Mouse (Mus musculus) liver, embryonic 11.5 days (tissue): Measurements from ENCODE around the gene AC153137.1. TPM values are rescaled to one million over a fixed set of nuclear protein-coding genes. Genes with fewer than 3 reads are reported as not detected.

ENCODE experiments used
- ATAC-seq: fragments of 200-750 bp; cut with Nextera tagmentation; replicated peaks from 2 replicates; pipeline ENCODE4 v1.8.0; 2017; ENCODE audit warnings: moderate number of reproducible peaks, mild to moderate bottlenecking, moderate TSS enrichment, moderate library complexity; ENCODE audit not compliant: low FRiP score
- DNase-seq: peaks from one replicate; pipeline ENCODE4 v3.0.0-alpha.2; 2017; ENCODE audit warnings: low spot score
- H3K27ac ChIP-seq: fragments of 300-500 bp; sonication (generic); 2 replicates; pipeline ENCODE4 v1.5.1; 2014; ENCODE audit warnings: mild to moderate bottlenecking, low read depth, low read length, control low read depth
- H3K27me3 ChIP-seq: fragments of 300-500 bp; sonication (generic); replicated peaks from 2 replicates; pipeline ENCODE4 v1.6.1; 2014; ENCODE audit warnings: low read length, mixed read lengths; ENCODE audit not compliant: control insufficient read depth, insufficient read depth
- H3K36me3 ChIP-seq: fragments of 300-500 bp; sonication (generic); 2 replicates; pipeline ENCODE4 v1.6.1; 2014; ENCODE audit warnings: mild to moderate bottlenecking, low read length, moderate library complexity, mixed read lengths; ENCODE audit not compliant: control insufficient read depth, insufficient read depth
- H3K4me1 ChIP-seq: fragments of 300-500 bp; sonication (generic); replicated peaks from 2 replicates; pipeline ENCODE4 v1.6.1; 2014; ENCODE audit warnings: low read length, mixed read lengths; ENCODE audit not compliant: control insufficient read depth, insufficient read depth
- H3K4me2 ChIP-seq: fragments of 300-500 bp; sonication (generic); 2 replicates; pipeline ENCODE4 v1.6.1; 2014; ENCODE audit warnings: mild to moderate bottlenecking, control low read depth, moderate library complexity
- H3K4me3 ChIP-seq: fragments of 300-500 bp; sonication (generic); 2 replicates; pipeline ENCODE4 v1.5.1; 2014; ENCODE audit warnings: low read depth, low read length, control low read depth
- H3K9ac ChIP-seq: fragments of 300-500 bp; sonication (generic); 2 replicates; pipeline ENCODE4 v1.6.1; 2014; ENCODE audit warnings: low read depth, low read length, control low read depth
- H3K9me3 ChIP-seq: fragments of 300-500 bp; sonication (generic); 2 replicates; pipeline ENCODE4 v1.6.1; 2016; ENCODE audit warnings: low read length, inconsistent platforms, mixed read lengths; ENCODE audit not compliant: control insufficient read depth
- WGBS: fragments of 180-500 bp; shearing (Covaris S2); extraction: QIAGEN DNeasy Blood & Tissue Kit; methylation state at CpG from one replicate; pipeline ENCODE4 v1.1.7; 2014; 5-methylcytosine and 5-hydroxymethylcytosine counted together
- polyA plus RNA-seq: library from polyadenylated mRNA; unstranded; fragments of >200 nt; fragmentation: Nextera tagmentation; extraction: Ambion mirVana; gene quantifications from 2 replicates; pipeline ENCODE4 v1.2.1, GENCODE M21; 2014

Gene AC153137.1
- polyA plus RNA-seq, 1 experiment from 2014 or later = not detected

DNA sequence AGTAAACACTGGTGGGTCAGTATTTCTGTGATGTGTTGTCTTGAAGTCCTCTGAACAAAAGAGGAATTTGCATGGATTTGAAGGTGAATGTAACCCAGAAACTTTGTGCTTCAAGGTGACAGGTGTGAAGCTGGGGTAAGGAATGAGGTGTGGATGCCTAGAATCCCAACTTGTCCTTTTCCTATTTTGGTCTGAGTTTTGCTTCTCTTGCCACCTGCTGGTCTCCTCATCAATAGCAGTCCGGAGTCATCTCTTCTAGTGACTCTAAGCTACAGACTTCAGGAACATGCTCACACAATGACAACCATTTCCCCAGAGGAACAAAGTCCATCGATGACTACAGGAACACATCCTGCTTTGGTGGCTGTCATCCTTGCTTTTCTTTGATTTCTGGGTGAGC is 46.9 kb downstream of the AC153137.1 start:
- no peak overlapping the region for H3K4me2 ChIP-seq
- DNase-seq = no peak
- H3K4me1 ChIP-seq = no peaks in the 10 kb centered on the region
- H3K9me3 ChIP-seq = no peaks in the 10 kb centered on the region
- no peak overlapping the region for H3K9ac ChIP-seq
- H3K27me3 ChIP-seq = no peaks in the 10 kb centered on the region
- WGBS = 61% methylated on average over 2 of the region's 2 CpGs
- no peak overlapping the region for H3K4me3 ChIP-seq
- no peak for ATAC-seq
- H3K27ac ChIP-seq = no peak overlapping the region
- no peaks in the 10 kb centered on the region for H3K36me3 ChIP-seq

DNA sequence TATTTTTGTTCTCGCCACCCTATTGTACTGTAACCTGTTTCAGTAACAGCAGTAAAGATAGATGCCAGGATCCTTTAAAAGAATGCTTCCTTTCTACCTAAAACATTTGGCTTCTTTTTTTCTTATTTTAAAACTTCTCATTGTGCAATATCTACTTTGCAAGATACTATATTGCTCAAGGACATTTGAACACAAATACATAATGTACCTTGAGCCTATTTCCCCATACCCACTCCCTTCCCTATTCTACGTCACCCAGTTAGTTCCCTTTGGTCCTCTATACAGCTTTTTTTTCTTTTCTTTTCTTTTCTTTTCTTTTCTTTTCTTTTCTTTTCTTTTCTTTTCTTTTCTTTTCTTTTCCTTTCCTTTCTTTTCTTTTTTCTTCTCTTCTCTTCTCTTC is 47.6 kb downstream of the AC153137.1 start:
- H3K27ac ChIP-seq = no peak overlapping the region
- DNase-seq (no peak), ATAC-seq (no peak)
- H3K9ac ChIP-seq = no peak overlapping the region
- 80% methylated on average over 2 of the region's 2 CpGs for WGBS
- no peak overlapping the region for H3K4me3 ChIP-seq
- no peaks in the 10 kb centered on the region for H3K27me3 ChIP-seq
- H3K9me3 ChIP-seq = no peaks in the 10 kb centered on the region
- no peaks in the 10 kb centered on the region for H3K4me1 ChIP-seq
- no peak overlapping the region for H3K4me2 ChIP-seq
- no peaks in the 10 kb centered on the region for H3K36me3 ChIP-seq

Other genes with a start within 250 kb of the AC153137.1 start
- gene Phf3, start 104.0 kb downstream of the AC153137.1 start, polyA plus RNA-seq = 27.0 and 30.6 TPM in 2 replicates
- not detected in 2 replicates for gene Lgsn, start 198.4 kb upstream of the AC153137.1 start, polyA plus RNA-seq
- not detected in 2 replicates for gene 4931428L18Rik, start 244.7 kb upstream of the AC153137.1 start, polyA plus RNA-seq
- gene Pih1d3, start 244.9 kb upstream of the AC153137.1 start, polyA plus RNA-seq = not detected in 2 replicates